Mouse (Mus musculus) ovary, postnatal 10 days (tissue): ENCODE measurements around the gene Stk36.

Source experiments
- DNase-seq: peaks from one replicate; pipeline ENCODE4 v3.0.0; 2022; ENCODE audit warnings: low spot score

Stk36 gene

DNA sequence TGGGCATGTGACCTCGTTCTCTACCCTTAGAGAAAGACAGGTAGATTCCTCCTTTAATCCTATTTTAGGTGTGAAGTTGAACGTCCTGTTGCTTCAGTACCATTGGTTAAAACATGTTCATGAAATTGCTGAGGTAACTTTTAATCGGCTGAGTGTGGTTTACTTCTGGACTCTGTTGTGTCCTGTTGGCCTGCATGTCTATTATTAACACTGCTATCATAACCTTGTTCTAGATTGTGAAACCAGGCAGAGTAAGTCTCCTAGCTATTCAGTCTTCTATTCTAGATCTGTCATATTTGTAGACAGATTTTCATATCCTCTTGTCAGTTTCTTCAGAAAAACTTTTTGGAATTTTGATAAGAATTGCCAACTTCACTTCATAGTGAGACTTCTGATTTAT, 67.1 kb downstream of the Stk36 start:
- no peak for DNase-seq

DNA sequence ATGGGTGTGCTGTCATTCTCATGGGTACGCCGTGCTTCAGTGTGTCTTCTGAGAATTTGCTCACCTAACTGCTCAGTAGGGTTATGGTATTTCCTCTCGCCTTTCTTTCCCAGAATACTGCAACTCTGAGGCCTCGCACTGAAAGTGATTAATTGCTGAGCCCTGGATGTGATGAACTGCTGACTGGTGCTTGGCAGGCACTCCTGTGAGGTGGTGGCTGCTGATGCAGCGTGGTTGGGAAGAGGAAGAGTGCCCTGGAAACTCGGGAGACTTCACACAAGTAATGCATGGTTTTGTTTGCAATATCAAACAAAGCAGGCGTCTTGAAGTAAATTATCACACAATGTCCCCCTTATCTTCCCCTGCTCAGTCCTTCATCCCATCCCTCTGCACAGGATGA, 71.5 kb downstream of the Stk36 start:
- no peak for DNase-seq

DNA sequence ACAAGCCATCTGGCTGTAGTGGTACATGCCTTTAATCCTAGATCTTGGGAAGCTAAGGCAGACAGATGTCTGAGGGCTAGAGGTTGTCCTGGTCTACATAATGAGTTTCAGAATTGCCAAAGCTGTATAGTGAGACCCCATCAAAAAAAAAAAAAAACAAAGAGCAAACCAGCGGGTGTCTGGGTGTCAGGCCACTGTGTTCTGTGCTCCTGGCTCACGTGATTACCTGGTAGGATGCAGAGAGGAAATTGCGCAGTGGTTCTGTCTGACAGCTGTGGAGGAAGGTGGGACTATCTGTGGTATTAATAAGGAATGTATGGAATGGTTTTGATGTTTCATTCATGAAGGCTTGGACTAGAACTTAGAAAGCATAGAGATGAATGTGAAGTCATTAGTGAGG, 75.6 kb downstream of the Stk36 start:
- no peak for DNase-seq

DNA sequence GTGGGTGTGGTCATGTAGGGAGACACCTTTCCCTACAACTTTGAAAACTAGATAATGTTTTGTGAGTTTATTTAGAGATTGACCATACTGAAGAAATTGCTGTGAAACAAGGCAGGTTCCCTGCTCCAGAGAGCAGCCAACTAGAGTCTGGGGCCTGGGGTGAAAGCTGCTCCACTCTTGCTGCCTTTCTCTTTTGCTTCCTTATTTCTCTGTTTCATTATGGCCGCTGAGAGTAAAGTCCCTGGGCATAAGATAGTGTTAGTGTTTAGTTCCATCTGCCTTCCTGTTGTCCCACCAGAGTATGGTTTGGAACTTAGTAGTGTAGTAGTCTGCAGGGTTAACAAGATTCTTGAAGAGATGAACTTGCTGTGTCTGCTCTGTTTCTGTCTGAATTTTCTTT, 76.6 kb downstream of the Stk36 start:
- DNase-seq = no peak
